Mouse (Mus musculus): ENCODE measurements at regions not wholly inside any gene's neighbourhood (a gene's known extent, or its start where the extent isn't known, plus 50 kb on each side); places are given as distances from the start of the nearest gene placed in this dataset.

- DNase-seq (ENCODE audit: extremely low spot score), result no peak
Observed at GRCm38 (mm10) chr9:62590407-62591195, 53.8 kb upstream of the Coro2b start.

GRCm38 (mm10) chr9:62591196-62591485, 54.3 kb upstream of the Coro2b start:
- no peak for DNase-seq (ENCODE audit: extremely low spot score)

- DNase-seq (ENCODE audit: extremely low spot score), result no peak
Observed at GRCm38 (mm10) chr9:62598056-62598455, 61.2 kb upstream of the Coro2b start.

GRCm38 (mm10) chr9:62598956-62599355, 62.1 kb upstream of the Coro2b start:
- DNase-seq (ENCODE audit: extremely low spot score), result no peak

GRCm38 (mm10) chr9:62610526-62610925, 67.1 kb upstream of the Itga11 start:
- no peak for DNase-seq (ENCODE audit: extremely low spot score)

- DNase-seq (ENCODE audit: extremely low spot score), result no peak
Observed at GRCm38 (mm10) chr9:62611452-62611851, 66.2 kb upstream of the Itga11 start.

- peak; percentile 29 for DNase-seq (ENCODE audit: extremely low spot score)
Observed at GRCm38 (mm10) chr9:62613053-62613452, 64.6 kb upstream of the Itga11 start.

- DNase-seq (ENCODE audit: extremely low spot score), result no peak
Observed at GRCm38 (mm10) chr9:62613806-62614205, 63.8 kb upstream of the Itga11 start.

- DNase-seq (ENCODE audit: extremely low spot score), result no peak
Observed at GRCm38 (mm10) chr9:62614950-62615349, 62.7 kb upstream of the Itga11 start.

GRCm38 (mm10) chr9:62615799-62616198, 61.8 kb upstream of the Itga11 start:
- DNase-seq (ENCODE audit: extremely low spot score), result no peak

GRCm38 (mm10) chr9:62618994-62619393, 58.6 kb upstream of the Itga11 start:
- DNase-seq (ENCODE audit: extremely low spot score), result no peak

GRCm38 (mm10) chr9:62620901-62621445, 56.7 kb upstream of the Itga11 start:
- DNase-seq (ENCODE audit: extremely low spot score), result no peak

- no peak for DNase-seq (ENCODE audit: extremely low spot score)
Observed at GRCm38 (mm10) chr9:62622106-62622505, 55.5 kb upstream of the Itga11 start.

- no peak for DNase-seq (ENCODE audit: extremely low spot score)
Observed at GRCm38 (mm10) chr9:62624562-62625044, 53.0 kb upstream of the Itga11 start.

GRCm38 (mm10) chr9:62627071-62628000, 50.3 kb upstream of the Itga11 start:
- no peak for DNase-seq (ENCODE audit: extremely low spot score)
